Mouse (Mus musculus): ENCODE measurements around the gene Rccd1. TPM values are rescaled to one million over a fixed set of nuclear protein-coding genes. Genes with fewer than 3 reads are reported as not detected.
"Not testable (repeated sequence)": the region's sequence is repeated elsewhere in the genome, so short reads cannot be mapped to it uniquely, and the experiment has no call there.

Rccd1 gene
- total RNA-seq, 2 experiments from 2014 or later = 10.1 to 11.2 TPM

GRCm38 (mm10) chr7:80346173-80346572 is 21.9 kb upstream of the Rccd1 start:
- no peak for DNase-seq (ENCODE audit: low spot score in 2 of 2)

- DNase-seq (ENCODE audit: low spot score in 2 of 2) = no peak
Observed at GRCm38 (mm10) chr7:80343270-80344018, 19.2 kb upstream of the Rccd1 start.

GRCm38 (mm10) chr7:80342858-80343257 is 18.6 kb upstream of the Rccd1 start, which contains the start of gene Hddc3:
Gene Hddc3 (plus strand): TSS chr7:80343104.
- DNase-seq (ENCODE audit: low spot score in 2 of 2) = peak; percentile 90 to 98

GRCm38 (mm10) chr7:80341793-80342192 is 17.5 kb upstream of the Rccd1 start:
- DNase-seq (ENCODE audit: low spot score in 2 of 2) = no peak

- DNase-seq (ENCODE audit: low spot score in 2 of 2) = peak in 1 of 2 experiments; percentile 69
Observed at GRCm38 (mm10) chr7:80340793-80341192, 16.5 kb upstream of the Rccd1 start, which contains the start of gene Unc45a. Gene Unc45a (minus strand): TSS chr7:80341005.

- DNase-seq (ENCODE audit: low spot score in 2 of 2) = peak; percentile 98 to 99
Observed at GRCm38 (mm10) chr7:80339793-80340628, 15.8 kb upstream of the Rccd1 start.

GRCm38 (mm10) chr7:80339371-80339770 is 15.1 kb upstream of the Rccd1 start:
- DNase-seq (ENCODE audit: low spot score in 2 of 2) = peak in 1 of 2 experiments; percentile 37

- no peak for DNase-seq (ENCODE audit: low spot score in 2 of 2)
Observed at GRCm38 (mm10) chr7:80336932-80337331, 12.7 kb upstream of the Rccd1 start.

- DNase-seq (ENCODE audit: low spot score in 2 of 2) = no peak
Observed at GRCm38 (mm10) chr7:80334848-80335247, 10.6 kb upstream of the Rccd1 start.

GRCm38 (mm10) chr7:80331433-80331832 is 7.2 kb upstream of the Rccd1 start:
- DNase-seq (ENCODE audit: low spot score in 2 of 2) = no peak

- no peak for DNase-seq (ENCODE audit: low spot score in 2 of 2)
Observed at GRCm38 (mm10) chr7:80330278-80330677, 6.0 kb upstream of the Rccd1 start.

GRCm38 (mm10) chr7:80326076-80326475 is 1.8 kb upstream of the Rccd1 start:
- no peak for DNase-seq (ENCODE audit: low spot score in 2 of 2)

- no peak for DNase-seq (ENCODE audit: low spot score in 2 of 2)
Observed at GRCm38 (mm10) chr7:80325292-80325868, 1.1 kb upstream of the Rccd1 start.

GRCm38 (mm10) chr7:80324816-80325119 is 514 bp upstream of the Rccd1 start:
- not testable (repeated sequence) for DNase-seq (ENCODE audit: low spot score in 2 of 2)

GRCm38 (mm10) chr7:80323336-80323735 is 918 bp downstream of the Rccd1 start:
- no peak for DNase-seq (ENCODE audit: low spot score in 2 of 2)

GRCm38 (mm10) chr7:80319846-80320496 is 4.3 kb downstream of the Rccd1 start:
- no peak for DNase-seq (ENCODE audit: low spot score in 2 of 2)

GRCm38 (mm10) chr7:80318670-80319069 is 5.6 kb downstream of the Rccd1 start:
- no peak for DNase-seq (ENCODE audit: low spot score in 2 of 2)

- peak in 1 of 2 experiments; percentile 56 for DNase-seq (ENCODE audit: low spot score in 2 of 2)
Observed at GRCm38 (mm10) chr7:80317439-80318115, 6.7 kb downstream of the Rccd1 start.

GRCm38 (mm10) chr7:80315733-80316132 is 8.5 kb downstream of the Rccd1 start:
- no peak for DNase-seq (ENCODE audit: low spot score in 2 of 2)

- no peak for DNase-seq (ENCODE audit: low spot score in 2 of 2)
Observed at GRCm38 (mm10) chr7:80310771-80311170, 13.5 kb downstream of the Rccd1 start.

GRCm38 (mm10) chr7:80307766-80308165 is 16.5 kb downstream of the Rccd1 start:
- DNase-seq (ENCODE audit: low spot score in 2 of 2) = no peak
